Mouse (Mus musculus): ENCODE measurements around the gene Mov10.

GRCm38 (mm10) chr3:104795661-104796340 lies 22.6 kb downstream of the Mov10 start:
- TF ChIP-seq CTCF (IDR thresholded peaks at IDR 0.05; ENCODE audit: insufficient read depth, low read depth, low read length) (no peak), POLR2A (IDR thresholded peaks at IDR 0.05; ENCODE audit: insufficient read depth, low read depth, low read length) (no peak)
